Mouse (Mus musculus) cerebral cortex, adult 2 months (tissue): ENCODE measurements around the gene Gm21985.

Experiments used
- WGBS: fragments of 180-500 bp; shearing (Covaris S2); methylation state at CpG from one replicate; pipeline ENCODE4 v1.1.7; 2018; 5-methylcytosine and 5-hydroxymethylcytosine counted together

Gene Gm21985

GRCm38 (mm10) chr2:112266242-112266592 is at the start of gene Gm21985:
Gm21985 (plus strand) TSS chr2:112266314.
- WGBS, result 0% methylated on average over 11 of the region's 11 CpGs

- WGBS, result 79% methylated on average over 6 of the region's 6 CpGs
Observed at GRCm38 (mm10) chr2:112217614-112218013, 48.5 kb upstream of the Gm21985 start.

GRCm38 (mm10) chr2:112220880-112221279 is 45.2 kb upstream of the Gm21985 start:
- whole genome bisulfite sequencing, result 77% methylated on average over 5 of the region's 5 CpGs

- WGBS, result 49% methylated on average over 5 of the region's 5 CpGs
Observed at GRCm38 (mm10) chr2:112222607-112223006, 43.5 kb upstream of the Gm21985 start.

GRCm38 (mm10) chr2:112224356-112224755 is 41.8 kb upstream of the Gm21985 start:
- 40% methylated on average over 4 of the region's 4 CpGs for WGBS

- 66% methylated on average over 1 of the region's 1 CpGs for WGBS
Observed at GRCm38 (mm10) chr2:112232623-112233022, 33.5 kb upstream of the Gm21985 start.

- 79% methylated on average over 2 of the region's 2 CpGs for WGBS
Observed at GRCm38 (mm10) chr2:112236620-112237019, 29.5 kb upstream of the Gm21985 start.

- WGBS, result 17% methylated on average over 4 of the region's 4 CpGs
Observed at GRCm38 (mm10) chr2:112238006-112238405, 28.1 kb upstream of the Gm21985 start.

GRCm38 (mm10) chr2:112239212-112239934 is 26.7 kb upstream of the Gm21985 start, which contains the start of gene Lpcat4:
Lpcat4 (plus strand) TSS chr2:112239468.
- WGBS, result under 1% methylated on average over 88 of the region's 94 CpGs

GRCm38 (mm10) chr2:112239935-112240721 is 26.0 kb upstream of the Gm21985 start:
- 1% methylated on average over 28 of the region's 28 CpGs for WGBS

GRCm38 (mm10) chr2:112241787-112242186 is 24.3 kb upstream of the Gm21985 start:
- WGBS, result 82% methylated on average over 14 of the region's 14 CpGs

- 62% methylated on average over 5 of the region's 5 CpGs for WGBS
Observed at GRCm38 (mm10) chr2:112245307-112245706, 20.8 kb upstream of the Gm21985 start.

- WGBS, result 71% methylated on average over 6 of the region's 6 CpGs
Observed at GRCm38 (mm10) chr2:112246193-112246592, 19.9 kb upstream of the Gm21985 start.

- 43% methylated on average over 10 of the region's 10 CpGs for WGBS
Observed at GRCm38 (mm10) chr2:112247323-112247722, 18.8 kb upstream of the Gm21985 start.

GRCm38 (mm10) chr2:112249780-112250453 is 16.2 kb upstream of the Gm21985 start:
- WGBS, result 47% methylated on average over 10 of the region's 10 CpGs

GRCm38 (mm10) chr2:112254675-112255515 is 11.2 kb upstream of the Gm21985 start:
- 71% methylated on average over 7 of the region's 7 CpGs for WGBS

GRCm38 (mm10) chr2:112259241-112259962 is 6.7 kb upstream of the Gm21985 start, which contains the start of gene Nutm1:
Nutm1 (minus strand) TSS chr2:112259291.
- WGBS, result 63% methylated on average over 10 of the region's 10 CpGs

GRCm38 (mm10) chr2:112261748-112262653 is 4.1 kb upstream of the Gm21985 start, which contains the start of gene Nop10:
Nop10 (plus strand) TSS chr2:112261926.
- under 1% methylated on average over 36 of the region's 36 CpGs for WGBS

GRCm38 (mm10) chr2:112262779-112263295 is 3.3 kb upstream of the Gm21985 start:
- 28% methylated on average over 4 of the region's 4 CpGs for WGBS
